Mouse (Mus musculus) midbrain, postnatal 0 days (tissue): ENCODE results near the gene Cers6. TPM values are rescaled to one million over a fixed set of nuclear protein-coding genes. Genes with fewer than 3 reads are reported as not detected.

ENCODE experiments used
- ATAC-seq: fragments of 200-750 bp; cut with Nextera tagmentation; 2 replicates; pipeline ENCODE4 v1.8.0; 2017; ENCODE audit warnings: moderate number of reproducible peaks, mild to moderate bottlenecking, moderate TSS enrichment, moderate library complexity; ENCODE audit not compliant: low FRiP score
- DNase-seq: peaks from one replicate; pipeline ENCODE4 v3.0.0-alpha.2; 2015; ENCODE audit warnings: low spot score
- H3K27ac ChIP-seq: fragments of 300-500 bp; sonication (generic); 2 replicates; pipeline ENCODE4 v1.5.1; 2014; ENCODE audit warnings: low read depth, mild to moderate bottlenecking, low read length, mixed read lengths
- H3K27me3 ChIP-seq: fragments of 300-500 bp; sonication (generic); 2 replicates; pipeline ENCODE4 v1.6.1; 2014; ENCODE audit warnings: low read length, control low read depth, mixed read lengths; ENCODE audit not compliant: insufficient read depth
- H3K36me3 ChIP-seq: fragments of 300-500 bp; sonication (generic); 2 replicates; pipeline ENCODE4 v1.6.1; 2014; ENCODE audit warnings: low read length, control low read depth, mixed read lengths; ENCODE audit not compliant: insufficient read depth
- H3K4me1 ChIP-seq: fragments of 300-500 bp; sonication (generic); 2 replicates; pipeline ENCODE4 v1.6.1; 2014; ENCODE audit warnings: mild to moderate bottlenecking, control low read depth, antibody characterized with exemption, low read length, mixed read lengths; ENCODE audit not compliant: insufficient read depth
- H3K4me2 ChIP-seq: fragments of 300-500 bp; sonication (generic); 2 replicates; pipeline ENCODE4 v1.6.1; 2014; ENCODE audit warnings: low read depth, mild to moderate bottlenecking, low read length, mixed read lengths; ENCODE audit not compliant: poor library complexity, severe bottlenecking
- H3K4me3 ChIP-seq: fragments of 300-500 bp; sonication (generic); 2 replicates; pipeline ENCODE4 v1.5.1; 2014; ENCODE audit warnings: low read depth, mild to moderate bottlenecking, low read length, moderate library complexity
- H3K9ac ChIP-seq: fragments of 300-500 bp; sonication (generic); replicated peaks from 2 replicates; pipeline ENCODE4 v1.6.1; 2014; ENCODE audit warnings: mild to moderate bottlenecking, low read length, moderate library complexity, mixed read lengths; ENCODE audit not compliant: poor library complexity, severe bottlenecking
- H3K9me3 ChIP-seq: fragments of 300-500 bp; sonication (generic); 2 replicates; pipeline ENCODE4 v1.6.1; 2016; ENCODE audit warnings: low read length, control low read depth
- CTCF ChIP-seq: IDR thresholded peaks from 2 replicates; pipeline ENCODE4 v1.5.1; 2016; ENCODE audit warnings: antibody characterized with exemption, mild to moderate bottlenecking
- WGBS: fragments of 180-500 bp; shearing (Covaris S2); extraction: QIAGEN DNeasy Blood & Tissue Kit; methylation state at CpG from one replicate; pipeline ENCODE4 v1.1.7; 2014; 5-methylcytosine and 5-hydroxymethylcytosine counted together
- polyA plus RNA-seq: library from polyadenylated mRNA; unstranded; fragments of >200 nt; fragmentation: Nextera tagmentation; extraction: Ambion mirVana; gene quantifications from 2 replicates; pipeline ENCODE4 v1.2.1, GENCODE M21; 2015
- total RNA-seq: library from RNA; depleted of rRNA; stranded (reverse); fragments of >200 nt; gene quantifications from 2 replicates; pipeline ENCODE4 v1.2.3, GENCODE M21; 2014

Gene Cers6
- total and polyA plus RNA-seq, 2 experiments from 2014 or later = 29.8 to 57.1 TPM

- Histone ChIP-seq H3K27me3 (no peaks in the 10 kb centered on the region), H3K9me3 (no peaks in the 10 kb centered on the region), H3K4me3 (no peak overlapping the region), H3K36me3 (0 out of 2 replicates have a peak, but pooled peaks cover 4% of the 10 kb centered on the region), H3K27ac (no peak overlapping the region), H3K4me2 (no peak overlapping the region), H3K9ac (no peak overlapping the region), H3K4me1 (no peaks in the 10 kb centered on the region)
- TF ChIP-seq CTCF = no peak
- DNase-seq (no peak), ATAC-seq (no peak)
- 98% methylated on average over 2 of the region's 2 CpGs for WGBS
These were observed 74.6 kb downstream of the Cers6 start for GRCm38 (mm10) chr2:68935721-68936294.

- TF ChIP-seq CTCF = no peak
- Histone ChIP-seq H3K36me3 (0 out of 2 replicates have a peak, but pooled peaks cover 4% of the 10 kb centered on the region), H3K4me1 (no peaks in the 10 kb centered on the region), H3K27me3 (no peaks in the 10 kb centered on the region), H3K27ac (no peak overlapping the region), H3K4me3 (no peak overlapping the region), H3K9ac (no peak overlapping the region), H3K4me2 (no peak overlapping the region), H3K9me3 (no peaks in the 10 kb centered on the region)
- DNase-seq = no peak
- ATAC-seq = no peak
- 86% methylated on average over 4 of the region's 4 CpGs for WGBS
These were observed 75.5 kb downstream of the Cers6 start for GRCm38 (mm10) chr2:68936773-68937172.

GRCm38 (mm10) chr2:68937833-68938232 is 76.6 kb downstream of the Cers6 start:
- no peaks in the 10 kb centered on the region for H3K9me3 ChIP-seq
- TF ChIP-seq CTCF = no peak

GRCm38 (mm10) chr2:68944898-68945297 is 83.7 kb downstream of the Cers6 start:
- H3K4me2 ChIP-seq = no peak overlapping the region
- no peak for TF ChIP-seq CTCF
- 71% methylated on average over 2 of the region's 2 CpGs for WGBS
- no peaks in the 10 kb centered on the region for H3K9me3 ChIP-seq
- no peak overlapping the region for H3K4me3 ChIP-seq
- H3K27ac ChIP-seq = no peak overlapping the region
- ATAC-seq = no peak
- no peaks in the 10 kb centered on the region for H3K4me1 ChIP-seq
- no peaks in the 10 kb centered on the region for H3K36me3 ChIP-seq
- H3K27me3 ChIP-seq = no peaks in the 10 kb centered on the region
- no peak for DNase-seq
- H3K9ac ChIP-seq = no peak overlapping the region

More at GRCm38 (mm10) chr2:68937833-68938232, 76.6 kb downstream of the Cers6 start:
- 0 out of 2 replicates have a peak, but pooled peaks cover 4% of the 10 kb centered on the region for H3K36me3 ChIP-seq
- no peak overlapping the region for H3K4me2 ChIP-seq
- H3K27ac ChIP-seq = no peak overlapping the region
- no peaks in the 10 kb centered on the region for H3K4me1 ChIP-seq
- ATAC-seq = no peak
- no peaks in the 10 kb centered on the region for H3K27me3 ChIP-seq
- no peak for DNase-seq
- H3K9ac ChIP-seq = no peak overlapping the region
- WGBS = 96% methylated on average over 3 of the region's 3 CpGs
- H3K4me3 ChIP-seq = no peak overlapping the region

GRCm38 (mm10) chr2:68945976-68946375 is 84.7 kb downstream of the Cers6 start:
- no peaks in the 10 kb centered on the region for H3K9me3 ChIP-seq
- no peak for DNase-seq
- 98% methylated on average over 2 of the region's 2 CpGs for WGBS
- no peaks in the 10 kb centered on the region for H3K36me3 ChIP-seq
- H3K27me3 ChIP-seq = no peaks in the 10 kb centered on the region
- no peak overlapping the region for H3K9ac ChIP-seq
- no peaks in the 10 kb centered on the region for H3K4me1 ChIP-seq
- H3K4me2 ChIP-seq = no peak overlapping the region
- no peak for TF ChIP-seq CTCF
- H3K4me3 ChIP-seq = no peak overlapping the region
- ATAC-seq = no peak
- no peak overlapping the region for H3K27ac ChIP-seq

- ATAC-seq (no peak), DNase-seq (no peak)
- H3K27ac ChIP-seq = no peak overlapping the region
- H3K36me3 ChIP-seq = no peaks in the 10 kb centered on the region
- no peak overlapping the region for H3K4me3 ChIP-seq
- no peak overlapping the region for H3K9ac ChIP-seq
- H3K4me1 ChIP-seq = no peaks in the 10 kb centered on the region
- H3K4me2 ChIP-seq = no peak overlapping the region
- TF ChIP-seq CTCF = no peak
- no peaks in the 10 kb centered on the region for H3K27me3 ChIP-seq
- H3K9me3 ChIP-seq = no peaks in the 10 kb centered on the region
- WGBS = 94% methylated on average over 5 of the region's 5 CpGs
These were observed 85.6 kb downstream of the Cers6 start for GRCm38 (mm10) chr2:68946819-68947218.
